Mouse (Mus musculus): ENCODE measurements at regions not wholly inside any gene's neighbourhood (a gene's known extent, or its start where the extent isn't known, plus 50 kb on each side); places are given as distances from the start of the nearest gene placed in this dataset.

DNA sequence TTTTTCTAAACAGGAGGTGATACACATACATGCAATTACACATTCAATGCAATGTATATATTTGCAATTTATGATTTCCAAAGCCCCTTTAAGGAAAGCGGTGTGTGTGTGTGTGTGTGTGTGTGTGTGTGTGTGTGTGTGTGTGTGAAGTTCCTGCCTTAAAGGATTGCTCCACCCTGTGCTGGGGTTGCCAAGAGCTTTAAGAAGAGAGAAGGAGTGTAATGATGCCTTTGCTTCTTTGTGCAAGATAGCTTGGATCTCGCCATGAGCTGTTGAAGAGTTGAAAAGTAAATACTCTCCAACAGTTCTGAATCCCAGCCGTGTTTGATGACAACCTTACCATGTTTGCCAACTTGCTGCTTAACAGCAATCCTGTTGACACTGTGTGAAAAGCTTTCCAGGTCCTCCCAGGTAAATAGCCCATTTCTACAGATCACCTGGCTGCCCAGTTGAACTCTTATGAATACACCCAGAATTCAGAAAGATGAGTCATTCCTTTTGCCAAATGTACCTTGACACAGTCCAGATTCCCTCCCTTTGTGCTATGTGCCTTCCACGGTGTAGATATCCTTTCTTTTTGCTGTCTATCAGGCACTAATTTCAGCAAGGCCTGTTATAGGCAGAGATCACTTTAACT lies 216.3 kb downstream of the Ikzf2 start:
- Histone ChIP-seq H3K27me3 (replicated peaks) (no peaks in the 10 kb centered on the region), H3K4me3 (replicated peaks) (no peak overlapping the region), H3K4me2 (no peak overlapping the region), H3K27ac (replicated peaks) (no peak overlapping the region), H3K4me1 (no peaks in the 10 kb centered on the region), H3K9ac (replicated peaks) (no peak overlapping the region), H3K36me3 (no peaks in the 10 kb centered on the region), H3K9me3 (replicated peaks) (no peaks in the 10 kb centered on the region)
- no peak for ATAC-seq (ENCODE audit: low FRiP score)
- 81% methylated on average over 4 of the region's 4 CpGs for WGBS

DNA sequence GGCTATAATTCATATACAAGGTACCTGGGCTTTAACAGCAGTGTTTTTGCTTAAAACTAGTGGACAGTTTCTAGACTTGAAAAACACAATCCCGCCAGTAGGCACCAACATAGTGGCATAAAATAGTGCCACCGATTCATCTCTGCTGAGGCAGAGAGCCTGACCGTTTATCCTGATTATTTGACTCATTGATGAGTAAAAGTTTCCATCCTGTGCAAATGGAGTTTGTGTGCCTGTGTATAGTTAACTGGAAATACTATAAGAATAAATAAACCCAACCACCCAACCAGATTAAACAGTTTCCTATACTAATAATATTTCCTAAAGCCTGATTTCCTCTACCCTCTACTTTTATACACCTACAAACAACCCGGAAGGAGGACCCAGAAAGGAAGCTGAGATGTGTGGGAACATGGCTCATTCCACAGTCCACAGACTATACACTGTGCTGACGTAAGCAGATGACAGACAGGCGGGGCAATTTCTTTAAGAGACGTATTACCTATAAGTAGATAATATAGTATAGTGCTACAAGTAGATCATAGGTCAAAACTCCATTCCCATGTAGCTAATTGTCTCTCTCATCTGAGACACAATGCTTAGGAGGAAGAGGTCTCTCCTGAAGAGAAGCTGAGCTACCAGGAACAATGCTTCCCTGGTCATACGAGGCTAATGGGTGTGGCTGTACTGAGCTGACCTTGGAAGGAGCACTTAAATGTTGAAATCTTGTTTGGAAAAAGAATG lies 217.7 kb downstream of the Ikzf2 start:
- Histone ChIP-seq H3K4me3 (replicated peaks) (no peak overlapping the region), H3K9ac (replicated peaks) (no peak overlapping the region), H3K27ac (replicated peaks) (no peak overlapping the region), H3K9me3 (replicated peaks) (no peaks in the 10 kb centered on the region), H3K4me1 (no peaks in the 10 kb centered on the region), H3K27me3 (replicated peaks) (no peaks in the 10 kb centered on the region), H3K36me3 (no peaks in the 10 kb centered on the region), H3K4me2 (no peak overlapping the region)
- ATAC-seq (ENCODE audit: low FRiP score): no peak
- 87% methylated on average over 8 of the region's 8 CpGs for WGBS

- Histone ChIP-seq H3K9me3 (replicated peaks) (no peaks in the 10 kb centered on the region), H3K4me3 (replicated peaks) (no peak overlapping the region), H3K9ac (replicated peaks) (no peak overlapping the region), H3K27ac (replicated peaks) (no peak overlapping the region), H3K4me2 (no peak overlapping the region), H3K4me1 (no peaks in the 10 kb centered on the region), H3K27me3 (replicated peaks) (no peaks in the 10 kb centered on the region), H3K36me3 (no peaks in the 10 kb centered on the region)
- no peak for ATAC-seq (ENCODE audit: low FRiP score)
- 23% methylated on average over 5 of the region's 5 CpGs for WGBS
Measured at GRCm38 (mm10) chr1:69466534-69467275, 220.3 kb downstream of the Ikzf2 start.

DNA sequence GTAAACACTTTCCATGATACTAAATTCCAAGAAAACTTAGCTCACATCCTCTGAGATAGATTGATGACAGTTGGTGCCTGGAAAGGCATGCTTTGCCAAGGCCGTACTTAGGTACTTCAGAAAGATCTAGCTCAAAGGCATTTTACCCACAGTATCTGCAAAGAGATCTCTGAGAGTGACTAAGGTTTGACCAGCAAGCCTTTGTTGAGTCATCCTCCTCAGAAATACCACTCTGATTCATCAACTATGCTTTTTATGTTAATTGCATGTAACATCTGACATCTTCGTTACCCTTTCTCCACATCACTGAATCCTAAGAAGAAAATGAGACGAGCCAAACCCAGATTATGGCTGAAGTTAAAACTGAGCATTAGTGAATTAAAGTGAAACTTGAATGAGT lies 225.9 kb downstream of the Ikzf2 start:
- WGBS: 89% methylated on average over 3 of the region's 3 CpGs
- H3K4me2 ChIP-seq: no peak overlapping the region
- no peak for ATAC-seq (ENCODE audit: low FRiP score)

DNA sequence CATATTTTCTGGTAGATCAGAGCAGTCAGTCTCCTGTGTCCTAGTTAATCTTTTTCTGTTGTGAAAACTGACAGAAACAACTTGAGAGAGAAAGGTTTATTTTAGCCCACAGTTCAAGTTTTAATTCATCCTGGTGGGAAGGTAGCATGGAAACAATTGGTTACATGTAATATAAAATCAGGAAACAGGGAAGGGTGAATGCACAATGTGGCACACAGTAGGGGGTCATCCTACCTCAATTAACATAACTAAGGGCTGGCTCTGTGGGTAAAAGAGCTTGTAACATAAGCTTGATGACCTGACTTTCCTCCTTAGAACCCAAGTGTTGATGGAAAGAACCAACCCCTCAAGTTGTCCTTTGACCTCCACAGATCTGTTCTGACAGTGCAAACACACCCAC lies 227.1 kb downstream of the Ikzf2 start:
- H3K4me3 ChIP-seq (replicated peaks): no peak overlapping the region
- H3K9ac ChIP-seq (replicated peaks): no peak overlapping the region
- no peak overlapping the region for H3K4me2 ChIP-seq
- no peaks in the 10 kb centered on the region for H3K9me3 ChIP-seq (replicated peaks)
- no peak overlapping the region for H3K27ac ChIP-seq (replicated peaks)
- no peaks in the 10 kb centered on the region for H3K4me1 ChIP-seq
- no peaks in the 10 kb centered on the region for H3K27me3 ChIP-seq (replicated peaks)
- no peaks in the 10 kb centered on the region for H3K36me3 ChIP-seq
- no peak for ATAC-seq (ENCODE audit: low FRiP score)

More for the DNA sequence above, 225.9 kb downstream of the Ikzf2 start:
- Histone ChIP-seq H3K27ac (replicated peaks) (no peak overlapping the region), H3K36me3 (no peaks in the 10 kb centered on the region), H3K27me3 (replicated peaks) (no peaks in the 10 kb centered on the region), H3K4me3 (replicated peaks) (no peak overlapping the region), H3K9me3 (replicated peaks) (no peaks in the 10 kb centered on the region), H3K9ac (replicated peaks) (no peak overlapping the region), H3K4me1 (no peaks in the 10 kb centered on the region)

- Histone ChIP-seq H3K4me1 (no peaks in the 10 kb centered on the region), H3K36me3 (no peaks in the 10 kb centered on the region), H3K27ac (replicated peaks) (no peak overlapping the region), H3K4me3 (replicated peaks) (no peak overlapping the region), H3K9ac (replicated peaks) (no peak overlapping the region), H3K27me3 (replicated peaks) (no peaks in the 10 kb centered on the region), H3K9me3 (replicated peaks) (no peaks in the 10 kb centered on the region), H3K4me2 (no peak overlapping the region)
- no peak for ATAC-seq (ENCODE audit: low FRiP score)
Measured at GRCm38 (mm10) chr1:69457471-69457870, 229.6 kb downstream of the Ikzf2 start.

DNA sequence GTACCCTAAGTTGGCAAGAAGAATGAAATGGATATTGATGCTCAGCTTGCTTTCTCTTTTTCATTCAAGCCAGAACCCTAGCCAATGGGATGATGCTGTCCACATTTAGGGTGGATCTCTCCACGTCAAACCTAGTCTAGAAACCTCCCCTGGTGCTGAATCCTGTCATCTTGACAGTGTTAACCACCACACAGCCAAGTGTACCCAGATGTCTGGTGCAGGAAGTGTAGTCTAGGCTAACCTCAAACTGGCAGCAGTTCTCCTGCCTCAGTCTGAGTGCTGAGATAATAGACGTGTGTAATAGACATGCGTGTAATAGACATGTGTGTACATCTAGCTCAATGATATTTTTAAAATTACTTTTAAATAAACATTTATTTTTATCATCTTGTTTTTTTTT lies 233.1 kb downstream of the Ikzf2 start:
- Histone ChIP-seq H3K27me3 (replicated peaks) (no peaks in the 10 kb centered on the region), H3K27ac (replicated peaks) (no peak overlapping the region), H3K9me3 (replicated peaks) (no peaks in the 10 kb centered on the region), H3K9ac (replicated peaks) (no peak overlapping the region), H3K4me1 (no peaks in the 10 kb centered on the region), H3K4me2 (no peak overlapping the region), H3K36me3 (no peaks in the 10 kb centered on the region), H3K4me3 (replicated peaks) (no peak overlapping the region)
- WGBS: 91% methylated on average over 3 of the region's 3 CpGs
- ATAC-seq (ENCODE audit: low FRiP score): no peak

DNA sequence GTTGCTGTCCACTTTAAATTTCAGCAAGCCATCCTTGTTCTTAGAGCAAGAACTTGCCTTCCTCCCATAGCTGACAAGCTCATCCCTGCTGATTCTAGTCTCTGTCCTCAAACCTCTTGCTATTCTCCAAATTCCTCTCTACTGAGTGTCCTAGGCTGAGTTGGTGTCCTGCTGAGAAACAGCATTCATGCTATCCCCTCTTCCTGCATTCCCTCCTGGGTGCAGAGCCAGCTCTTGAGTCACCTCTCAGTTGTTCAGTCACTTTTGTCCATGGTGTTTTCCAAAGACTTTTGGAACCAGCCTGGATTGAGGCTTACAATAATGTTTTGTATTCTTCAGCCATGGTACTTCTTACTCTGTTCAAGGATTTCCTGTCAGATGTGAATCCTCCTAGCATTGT lies 234.1 kb downstream of the Ikzf2 start:
- Histone ChIP-seq H3K27me3 (replicated peaks) (no peaks in the 10 kb centered on the region), H3K9me3 (replicated peaks) (no peaks in the 10 kb centered on the region), H3K4me3 (replicated peaks) (no peak overlapping the region), H3K4me2 (no peak overlapping the region), H3K27ac (replicated peaks) (no peak overlapping the region), H3K36me3 (no peaks in the 10 kb centered on the region), H3K4me1 (no peaks in the 10 kb centered on the region), H3K9ac (replicated peaks) (no peak overlapping the region)
- no peak for ATAC-seq (ENCODE audit: low FRiP score)

- Histone ChIP-seq H3K4me1 (no peaks in the 10 kb centered on the region), H3K9ac (replicated peaks) (no peak overlapping the region), H3K36me3 (no peaks in the 10 kb centered on the region), H3K4me3 (replicated peaks) (no peak overlapping the region), H3K9me3 (replicated peaks) (no peaks in the 10 kb centered on the region), H3K4me2 (no peak overlapping the region), H3K27me3 (replicated peaks) (no peaks in the 10 kb centered on the region), H3K27ac (replicated peaks) (no peak overlapping the region)
- 59% methylated on average over 2 of the region's 2 CpGs for WGBS
- ATAC-seq (ENCODE audit: low FRiP score): no peak
Measured at GRCm38 (mm10) chr1:69450455-69450854, 236.6 kb downstream of the Ikzf2 start.

GRCm38 (mm10) chr1:69447276-69447675 lies 239.8 kb downstream of the Ikzf2 start:
- Histone ChIP-seq H3K27me3 (replicated peaks) (no peaks in the 10 kb centered on the region), H3K4me3 (replicated peaks) (no peak overlapping the region), H3K4me1 (no peaks in the 10 kb centered on the region), H3K9ac (replicated peaks) (no peak overlapping the region), H3K36me3 (no peaks in the 10 kb centered on the region), H3K9me3 (replicated peaks) (no peaks in the 10 kb centered on the region), H3K27ac (replicated peaks) (no peak overlapping the region), H3K4me2 (no peak overlapping the region)
- ATAC-seq (ENCODE audit: low FRiP score): no peak
- 82% methylated on average over 5 of the region's 5 CpGs for WGBS

DNA sequence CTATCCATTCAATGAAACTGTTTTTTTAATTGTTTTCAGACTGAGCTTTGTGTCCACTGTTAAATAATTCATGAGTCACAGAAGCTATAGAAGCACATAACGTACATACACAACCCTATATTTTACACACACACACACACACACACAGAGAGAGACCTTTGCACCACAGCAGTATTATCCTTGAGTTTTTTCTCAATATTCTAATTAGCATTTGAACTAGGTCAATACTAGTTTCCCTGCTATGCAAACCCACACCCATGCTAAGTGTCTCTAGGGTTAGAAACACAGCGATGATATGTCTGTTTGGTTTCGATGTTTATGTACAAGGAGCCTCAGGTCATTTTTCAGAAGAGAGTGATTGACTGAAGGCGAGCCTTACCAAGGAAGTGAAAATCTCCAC lies 242.3 kb downstream of the Ikzf2 start:
- H3K4me1 ChIP-seq: no peaks in the 10 kb centered on the region
- WGBS: 72% methylated on average over 4 of the region's 4 CpGs
- H3K36me3 ChIP-seq: no peaks in the 10 kb centered on the region
- no peak for ATAC-seq (ENCODE audit: low FRiP score)
- H3K4me2 ChIP-seq: no peak overlapping the region
- H3K27ac ChIP-seq (replicated peaks): no peak overlapping the region
- H3K9ac ChIP-seq (replicated peaks): no peak overlapping the region
- no peaks in the 10 kb centered on the region for H3K27me3 ChIP-seq (replicated peaks)
- no peak overlapping the region for H3K4me3 ChIP-seq (replicated peaks)
- no peaks in the 10 kb centered on the region for H3K9me3 ChIP-seq (replicated peaks)

DNA sequence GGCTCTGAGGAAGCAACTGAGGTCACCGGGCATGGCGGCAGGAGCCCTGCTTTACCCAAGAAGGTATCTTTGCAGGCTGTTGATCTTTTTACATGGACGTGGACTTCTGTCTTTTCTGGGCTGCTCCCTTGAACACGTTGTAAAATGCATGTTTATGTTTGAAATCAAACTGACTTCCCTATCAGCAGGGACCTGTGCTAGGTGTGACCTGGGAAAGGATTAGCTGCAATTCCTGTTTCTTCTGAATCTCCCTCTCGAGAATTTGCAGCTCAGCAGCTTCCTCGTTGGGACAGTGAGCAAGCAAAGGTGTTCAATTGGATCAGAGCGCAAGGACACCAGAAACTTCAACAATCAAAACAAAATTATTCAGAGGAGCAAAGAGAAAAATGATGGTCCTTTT lies 243.6 kb downstream of the Ikzf2 start:
- H3K9me3 ChIP-seq (replicated peaks): no peaks in the 10 kb centered on the region
- 69% methylated on average over 7 of the region's 7 CpGs for WGBS
- no peak overlapping the region for H3K4me3 ChIP-seq (replicated peaks)
- no peak for ATAC-seq (ENCODE audit: low FRiP score)
- no peak overlapping the region for H3K27ac ChIP-seq (replicated peaks)
- no peak overlapping the region for H3K9ac ChIP-seq (replicated peaks)
- H3K36me3 ChIP-seq: no peaks in the 10 kb centered on the region
- H3K27me3 ChIP-seq (replicated peaks): no peaks in the 10 kb centered on the region
- H3K4me2 ChIP-seq: no peak overlapping the region
- H3K4me1 ChIP-seq: no peaks in the 10 kb centered on the region

All from neural tube, embryonic 15.5 days (tissue).